Mouse (Mus musculus) layer of hippocampus, adult 9-11 months (tissue): ENCODE results near the gene Ndufb5.
"Not testable (repeated sequence)": the region's sequence is repeated elsewhere in the genome, so short reads cannot be mapped to it uniquely, and the experiment has no call there.

Experiments
- DNase-seq: peaks from one replicate; pipeline ENCODE4 v3.0.0; 2022

Ndufb5 gene

GRCm38 (mm10) chr3:32736244-32737171 is at the start of gene Ndufb5:
TSS of gene Ndufb5 (plus strand) at chr3:32736990.
- DNase-seq = peak; percentile 99

GRCm38 (mm10) chr3:32687156-32687555 is 49.6 kb upstream of the Ndufb5 start:
- no peak for DNase-seq

DNA sequence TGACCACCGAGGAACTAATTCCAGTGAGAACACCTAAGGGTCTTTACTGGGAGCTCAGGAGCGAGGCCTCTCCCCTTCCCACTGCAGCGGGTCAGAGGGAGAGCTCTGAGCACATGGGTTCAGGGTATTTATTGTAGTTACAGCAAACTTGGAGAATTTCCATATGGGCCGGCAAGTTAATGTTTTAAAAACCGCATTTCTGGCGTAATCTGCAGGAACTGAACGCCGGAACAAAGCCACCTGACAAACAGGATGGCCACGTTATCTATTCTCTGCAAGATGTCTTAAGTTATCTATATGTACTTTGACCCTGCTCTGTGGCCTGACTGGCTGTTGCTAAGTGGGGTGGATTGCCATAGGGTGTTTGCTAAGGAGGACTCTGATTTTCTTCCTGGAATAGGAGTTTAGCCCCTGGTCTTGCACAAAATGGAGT is 47.2 kb upstream of the Ndufb5 start:
- no peak for DNase-seq

GRCm38 (mm10) chr3:32690008-32690407 is 46.8 kb upstream of the Ndufb5 start:
- DNase-seq = no peak

- DNase-seq = no peak
Observed at GRCm38 (mm10) chr3:32690901-32691300, 45.9 kb upstream of the Ndufb5 start.

DNA sequence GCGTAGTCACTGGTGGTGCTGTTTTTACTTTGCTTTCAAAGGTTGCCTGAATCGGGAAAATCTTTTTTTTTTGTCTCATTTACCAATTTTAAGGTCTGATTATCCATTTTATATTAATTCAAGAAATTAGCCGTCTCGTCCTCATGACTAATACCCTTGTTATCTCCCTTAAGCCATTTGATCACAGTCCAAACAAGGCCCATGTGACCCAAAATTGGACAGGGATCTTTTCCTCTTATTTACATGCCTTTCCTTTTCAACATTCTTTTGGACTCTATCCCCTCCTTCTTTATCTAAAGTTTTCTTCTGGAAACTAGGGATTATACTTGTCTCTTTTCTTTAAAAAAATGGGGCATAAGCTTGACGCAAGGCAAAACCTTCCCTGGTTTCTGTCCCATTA is 44.9 kb upstream of the Ndufb5 start:
- DNase-seq = no peak

DNA sequence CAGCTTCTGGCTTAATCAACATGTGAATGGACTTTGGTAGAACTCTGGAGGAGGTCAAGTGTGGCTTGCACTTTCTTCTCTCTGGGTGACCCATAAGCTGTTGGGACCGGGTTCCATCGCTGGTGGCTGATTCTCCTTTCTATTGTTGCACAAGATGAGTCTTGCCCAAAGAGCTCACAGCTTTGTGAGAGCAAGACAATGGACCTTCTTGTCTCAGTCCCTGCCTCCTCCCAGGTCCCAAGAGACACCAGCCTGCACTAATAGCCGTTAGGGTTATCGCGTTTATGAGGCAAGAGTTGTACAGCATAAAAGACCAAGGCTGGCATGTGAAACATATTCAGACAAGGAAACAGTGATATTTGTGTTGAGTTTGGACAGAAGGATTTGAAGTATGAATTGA is 42.6 kb upstream of the Ndufb5 start:
- DNase-seq = no peak

DNA sequence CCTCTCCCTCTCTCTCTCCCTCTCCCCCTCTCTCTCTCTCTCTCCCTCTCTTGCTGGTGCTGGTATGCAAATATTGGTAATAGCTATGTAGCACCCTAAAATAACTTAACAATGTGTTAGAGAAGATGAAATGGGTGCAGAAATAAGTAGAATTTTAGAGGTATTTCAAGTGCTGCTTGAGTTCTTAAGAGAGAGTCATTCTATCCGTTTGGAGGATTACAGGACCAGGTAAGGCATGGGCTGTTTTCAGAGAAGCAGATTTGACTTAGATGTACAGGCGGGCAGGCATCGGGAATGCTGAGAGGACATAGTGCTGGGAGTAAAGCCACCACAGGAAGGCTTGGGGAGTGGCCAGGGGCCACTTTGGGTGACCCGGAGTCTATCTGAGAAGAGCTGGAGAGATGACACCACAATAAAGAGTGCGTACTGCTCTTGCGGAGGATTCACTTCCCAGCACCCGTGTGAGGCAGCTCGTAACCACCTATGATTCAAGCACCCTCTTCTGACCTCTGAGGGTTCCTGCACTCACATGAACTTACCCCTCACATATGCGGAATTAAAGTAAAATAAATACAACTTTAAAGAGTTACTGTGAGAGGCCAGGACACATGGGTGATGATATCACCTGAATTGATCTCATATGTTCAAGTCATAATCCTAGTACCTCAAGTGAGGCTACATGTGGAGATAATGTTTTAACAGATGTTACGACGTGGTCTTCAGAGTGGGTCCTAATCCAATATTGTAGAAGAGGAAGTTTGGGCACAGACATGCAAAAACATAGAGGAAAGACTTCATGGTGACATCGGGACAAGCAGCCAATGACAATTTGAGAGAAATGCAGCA is 41.8 kb upstream of the Ndufb5 start:
- no peak for DNase-seq

GRCm38 (mm10) chr3:32695583-32695980 is 41.2 kb upstream of the Ndufb5 start:
- no peak for DNase-seq

DNA sequence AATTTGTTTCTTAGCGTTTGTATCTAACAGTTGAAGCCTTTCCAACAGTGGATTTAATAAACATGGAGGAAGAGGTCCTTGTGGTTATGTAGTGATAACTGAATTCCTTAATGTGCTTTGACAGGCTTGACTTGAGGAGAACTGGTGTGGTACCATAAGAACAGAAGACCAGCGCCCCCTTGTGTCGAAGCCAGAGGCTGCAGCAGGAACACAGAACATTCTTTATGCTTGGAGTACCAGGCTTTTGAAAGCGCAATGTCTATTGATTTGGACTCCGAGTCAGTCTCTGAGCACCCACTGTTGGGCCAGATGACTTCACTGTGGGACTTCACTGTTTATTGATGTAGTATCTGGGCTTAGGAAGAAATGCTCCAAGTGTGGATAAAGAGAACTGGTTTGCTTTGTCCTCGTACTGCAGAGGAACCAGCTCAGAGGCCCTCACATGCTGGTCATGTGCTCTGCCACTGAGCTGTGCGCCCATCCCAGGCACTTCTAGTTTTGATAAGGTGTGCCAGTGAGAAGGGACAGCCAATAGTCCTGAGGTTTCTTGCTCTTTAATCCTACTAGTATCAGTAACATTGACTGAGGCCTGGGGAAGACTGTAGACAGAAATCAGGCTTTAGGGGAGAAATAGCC is 38.4 kb upstream of the Ndufb5 start:
- peak; percentile 96 for DNase-seq

- DNase-seq = not testable (repeated sequence)
Observed at GRCm38 (mm10) chr3:32704021-32704420, 32.8 kb upstream of the Ndufb5 start.

DNA sequence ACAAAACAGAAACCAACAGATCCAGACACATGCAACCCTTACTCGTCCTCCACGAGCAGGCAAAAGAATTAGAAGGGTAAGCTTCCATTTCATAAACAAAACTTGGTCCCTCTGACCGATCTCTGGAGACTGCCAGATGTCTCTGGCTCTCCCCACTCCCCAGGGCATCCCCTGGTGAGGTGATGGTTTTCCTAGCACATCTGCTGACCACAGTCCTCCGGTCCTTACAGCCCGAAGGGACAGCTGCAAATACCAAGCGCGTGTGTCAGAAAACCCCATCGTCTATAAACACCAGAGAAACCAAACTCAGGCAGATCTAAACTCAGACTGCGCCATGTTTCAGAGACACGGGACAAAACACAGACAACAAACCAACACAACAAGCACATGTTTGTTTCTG is 32.2 kb upstream of the Ndufb5 start:
- DNase-seq = not testable (repeated sequence)

GRCm38 (mm10) chr3:32705647-32706348 is 31.0 kb upstream of the Ndufb5 start, which contains the start of gene Actl6a:
TSS of gene Actl6a (plus strand) at chr3:32706298.
- DNase-seq = not testable (repeated sequence)

DNA sequence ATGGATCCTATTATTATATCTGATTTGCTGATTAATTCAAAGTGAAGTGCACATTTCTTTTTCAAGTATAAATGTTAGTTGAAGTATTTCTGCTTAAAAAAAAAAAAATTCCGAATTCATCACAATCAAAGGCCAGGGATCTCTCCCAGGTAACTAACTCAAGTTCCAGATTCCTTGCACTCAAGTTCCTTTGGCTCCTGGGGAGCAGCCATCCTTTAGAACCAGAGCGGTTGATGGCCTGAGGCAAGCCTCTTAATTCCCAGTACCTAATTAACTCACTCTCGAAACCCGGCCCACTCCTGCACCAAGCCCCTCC is 28.8 kb upstream of the Ndufb5 start:
- DNase-seq = no peak

DNA sequence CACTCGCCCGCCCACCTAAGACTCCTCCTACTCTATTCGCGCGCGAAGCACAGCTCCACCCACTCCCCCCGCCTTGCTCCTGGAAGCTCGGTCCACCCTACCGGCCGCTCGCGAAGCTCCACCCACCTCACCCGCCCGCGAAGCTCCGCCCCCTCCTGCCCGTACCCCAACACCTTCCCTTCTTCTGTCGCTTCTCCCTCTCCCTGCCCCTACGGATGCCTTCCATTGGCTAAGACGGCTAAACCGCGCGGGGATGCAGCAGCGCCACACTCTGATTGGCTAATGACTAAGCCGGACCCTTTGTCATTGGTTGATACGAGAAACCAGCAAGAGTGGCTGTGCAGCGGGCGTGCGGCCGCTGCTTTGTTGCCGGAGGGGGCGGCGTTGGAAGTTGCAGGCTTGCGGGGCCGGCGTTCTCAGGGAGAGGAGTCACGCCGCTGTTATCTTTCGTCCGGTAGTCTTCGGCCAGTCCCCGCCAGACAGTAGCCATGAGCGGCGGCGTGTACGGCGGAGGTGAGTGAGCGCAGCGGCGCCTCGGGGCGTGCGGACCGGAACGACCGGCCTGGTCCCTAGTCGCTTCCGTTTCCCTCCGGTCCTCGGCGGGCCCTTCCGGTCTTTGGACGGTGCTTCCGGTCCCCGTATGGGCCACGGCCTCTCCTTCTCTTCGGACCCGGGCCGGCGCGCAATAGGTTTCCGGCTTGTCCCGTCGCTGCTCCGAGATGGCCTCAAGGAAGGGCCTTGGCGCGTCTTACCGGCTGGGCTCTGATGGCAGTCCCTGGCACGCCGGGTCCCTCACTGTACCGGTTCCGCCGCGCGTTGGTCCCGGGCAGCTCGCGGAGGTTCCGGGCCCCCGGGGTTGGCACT is 28.2 kb upstream of the Ndufb5 start:
- peak; percentile 99 for DNase-seq

GRCm38 (mm10) chr3:32709388-32709787 is 27.4 kb upstream of the Ndufb5 start:
- DNase-seq = no peak

DNA sequence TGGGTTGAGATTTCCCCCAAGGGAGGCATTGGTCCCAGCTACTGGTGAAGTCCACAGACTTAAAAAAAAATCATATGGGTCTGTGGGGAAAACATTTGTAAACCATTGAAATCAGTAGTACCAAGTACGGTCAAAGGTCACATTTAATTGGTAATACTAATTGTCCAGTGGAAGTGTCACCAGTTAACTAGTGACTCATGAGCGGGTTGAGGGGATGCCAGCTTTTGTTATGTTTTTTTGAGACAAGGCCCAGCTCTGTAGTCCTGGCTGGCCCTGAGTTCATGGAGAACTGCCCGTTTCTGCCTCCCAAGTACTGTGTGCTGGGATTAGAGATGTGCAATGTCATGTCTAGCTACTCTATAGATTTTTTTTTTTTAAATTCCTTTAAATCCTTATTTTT is 23.1 kb upstream of the Ndufb5 start:
- DNase-seq = no peak

DNA sequence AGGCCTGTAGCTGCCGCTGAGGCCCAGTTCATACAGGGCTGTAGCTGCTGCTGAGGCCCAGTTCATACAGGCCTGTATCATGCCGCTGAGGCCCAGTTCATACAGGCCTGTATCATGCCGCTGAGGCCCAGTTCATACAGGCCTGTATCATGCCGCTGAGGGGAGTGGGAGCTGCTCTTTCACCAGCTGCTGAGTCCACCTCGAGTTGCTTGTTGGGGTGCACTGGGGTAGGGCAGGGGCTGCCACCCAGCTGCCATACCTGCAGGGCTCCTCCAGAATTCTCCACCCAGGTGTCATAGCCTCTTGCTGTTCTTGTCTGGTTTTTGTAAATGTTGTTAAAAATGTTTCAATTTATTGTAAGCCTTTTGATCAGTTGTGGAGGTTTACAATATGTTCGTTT is 19.4 kb upstream of the Ndufb5 start:
- not testable (repeated sequence) for DNase-seq

- no peak for DNase-seq
Observed at GRCm38 (mm10) chr3:32718271-32718670, 18.5 kb upstream of the Ndufb5 start.

- no peak for DNase-seq
Observed at GRCm38 (mm10) chr3:32724191-32724590, 12.6 kb upstream of the Ndufb5 start.

GRCm38 (mm10) chr3:32725951-32726350 is 10.8 kb upstream of the Ndufb5 start:
- no peak for DNase-seq

DNA sequence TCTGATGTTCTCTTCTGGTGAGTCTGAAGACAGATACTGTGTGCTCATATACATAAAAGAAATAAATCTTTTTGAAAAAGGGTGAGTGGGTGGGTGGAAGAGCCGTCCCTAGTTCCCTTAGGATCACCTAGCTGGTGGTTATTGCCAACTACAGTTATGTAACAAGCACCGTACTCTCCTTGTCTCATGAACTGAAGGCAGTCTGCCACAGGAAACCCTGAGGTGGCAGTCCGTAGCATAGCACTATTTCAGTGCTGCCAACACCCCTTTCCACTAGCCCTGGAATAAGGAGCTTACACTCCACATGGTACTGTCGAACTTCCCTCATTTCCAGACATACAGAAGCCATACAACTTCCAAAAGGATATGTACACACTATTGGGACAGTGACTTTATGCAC is 8.9 kb upstream of the Ndufb5 start:
- no peak for DNase-seq
